Comparison of ENCODE assay signal across 14 mouse cellular contexts in genomic region chr15:63410994-63411770, GRCm38 (mm10).
"Had no signal": no experiment of that assay in that cellular context is flagged by ENCODE, and none has a peak within 500 bp of the region (broad histone marks: within the 10 kb centered on the region; RNA-seq: fewer than 3 reads in every experiment).

No protein-coding gene starts in this region.

- H3K4me1 ChIP-seq: limb, embryonic 15.5 days; liver, embryonic 12.5 days; lung, embryonic 15.5 days; midbrain, embryonic 10.5 days; neural tube, embryonic 12.5 days; stomach, embryonic 15.5 days had no signal

- ATAC-seq: intestine, embryonic 16.5 days; liver, embryonic 12.5 days had no signal

- H3K4me2 ChIP-seq: limb, embryonic 15.5 days; liver, embryonic 12.5 days; lung, embryonic 15.5 days; neural tube, embryonic 12.5 days; stomach, embryonic 15.5 days had no signal

- DNase-seq: kidney, adult 9 months; lung, postnatal 4 days; midbrain, embryonic 14.5 days; retina, postnatal 1 day; right cerebral cortex, postnatal 14 days; thymus, adult 2 months; thymus, postnatal 25 days had no signal

- H3K27ac ChIP-seq: limb, embryonic 15.5 days; liver, embryonic 12.5 days; lung, embryonic 15.5 days; midbrain, embryonic 10.5 days; neural tube, embryonic 12.5 days; stomach, embryonic 15.5 days had no signal

- H3K27me3 ChIP-seq: limb, embryonic 15.5 days; liver, embryonic 12.5 days; lung, embryonic 15.5 days; neural tube, embryonic 12.5 days; stomach, embryonic 15.5 days had no signal

- H3K9me3 ChIP-seq: limb, embryonic 15.5 days; liver, embryonic 12.5 days; lung, embryonic 15.5 days; midbrain, embryonic 10.5 days; neural tube, embryonic 12.5 days; stomach, embryonic 15.5 days had no signal

- H3K4me3 ChIP-seq: limb, embryonic 15.5 days; liver, embryonic 12.5 days; lung, embryonic 15.5 days; midbrain, embryonic 10.5 days; neural tube, embryonic 12.5 days; stomach, embryonic 15.5 days had no signal

- H3K36me3 ChIP-seq: limb, embryonic 15.5 days; liver, embryonic 12.5 days; lung, embryonic 15.5 days; midbrain, embryonic 10.5 days; neural tube, embryonic 12.5 days; stomach, embryonic 15.5 days had no signal

- H3K9ac ChIP-seq: limb, embryonic 15.5 days; liver, embryonic 12.5 days; lung, embryonic 15.5 days; neural tube, embryonic 12.5 days; stomach, embryonic 15.5 days had no signal
